Mouse (Mus musculus): ENCODE measurements around the gene Tekt1. TPM values are rescaled to one million over a fixed set of nuclear protein-coding genes. Genes with fewer than 3 reads are reported as not detected.

Gene Tekt1
- polyA plus RNA-seq, 1 experiment from 2014 or later = 5.3 TPM

DNA sequence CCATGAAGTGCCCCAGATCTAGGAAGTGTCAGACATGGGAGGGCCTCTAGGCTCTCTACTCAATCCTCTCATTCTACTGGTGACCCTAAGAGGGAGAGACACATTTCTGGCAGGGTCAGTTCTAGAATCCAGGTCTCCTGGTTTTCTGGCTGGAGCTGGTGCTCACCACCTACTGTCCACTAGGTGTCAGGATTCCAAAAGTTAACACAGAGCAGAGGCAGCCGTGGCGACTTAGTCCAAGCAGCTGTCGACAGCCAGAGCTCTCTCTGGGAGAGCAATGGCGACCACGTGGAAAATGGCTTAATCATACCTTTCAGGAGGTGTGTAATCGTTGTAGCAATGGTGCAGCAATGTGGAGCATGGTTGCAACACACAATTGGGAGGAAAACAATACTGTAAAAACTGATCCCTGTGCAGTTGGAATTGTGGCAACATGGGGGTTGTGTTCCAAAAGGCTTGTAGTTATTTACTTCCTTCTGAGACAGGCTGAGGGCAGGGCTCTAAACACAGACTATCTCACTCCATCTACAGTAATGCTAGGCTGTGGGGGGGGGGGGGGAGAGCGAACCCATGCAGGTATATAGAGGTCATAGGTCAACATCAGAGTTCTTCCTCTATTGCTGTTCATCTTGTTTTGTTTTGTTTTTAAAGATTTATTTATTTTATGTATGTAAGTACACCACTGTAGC lies 19.5 kb downstream of the Tekt1 start:
- ATAC-seq (replicated peaks; ENCODE audit: low FRiP score) = peak; percentile 74

GRCm38 (mm10) chr11:72339716-72340115 lies 22.5 kb downstream of the Tekt1 start:
- DNase-seq (ENCODE audit: low spot score) (no peak), ATAC-seq (replicated peaks; ENCODE audit: low FRiP score) (no peak)
- Histone ChIP-seq H3K4me2 (ENCODE audit: low read depth, low read length, severe bottlenecking) (no peak overlapping the region), H3K27me3 (ENCODE audit: control insufficient read depth, insufficient read depth, low read length) (no peaks in the 10 kb centered on the region), H3K9ac (ENCODE audit: low read length) (no peak overlapping the region), H3K36me3 (ENCODE audit: control insufficient read depth, insufficient read depth, low read length) (no peaks in the 10 kb centered on the region), H3K4me1 (replicated peaks; ENCODE audit: control insufficient read depth, insufficient read depth, low read length) (no peaks in the 10 kb centered on the region; the same call in 1 of the 2 replicates), H3K4me3 (ENCODE audit: low read depth, low read length) (no peak overlapping the region), H3K9me3 (ENCODE audit: control insufficient read depth, low read length) (no peaks in the 10 kb centered on the region), H3K27ac (ENCODE audit: low read depth, low read length) (no peak overlapping the region)
- WGBS = 88% methylated on average over 4 of the region's 4 CpGs

More for the DNA sequence above, 19.5 kb downstream of the Tekt1 start:
- peak; percentile 79 for DNase-seq (ENCODE audit: low spot score)
- 13% methylated on average over 7 of the region's 7 CpGs for whole genome bisulfite sequencing
- Histone ChIP-seq H3K9me3 (ENCODE audit: control insufficient read depth, low read length) (no peaks in the 10 kb centered on the region), H3K9ac (ENCODE audit: low read length) (no peak overlapping the region), H3K27ac (ENCODE audit: low read depth, low read length) (no peak overlapping the region), H3K4me3 (ENCODE audit: low read depth, low read length) (no peak overlapping the region), H3K4me2 (ENCODE audit: low read depth, low read length, severe bottlenecking) (no peak overlapping the region), H3K27me3 (ENCODE audit: control insufficient read depth, insufficient read depth, low read length) (no peaks in the 10 kb centered on the region), H3K4me1 (replicated peaks; ENCODE audit: control insufficient read depth, insufficient read depth, low read length) (no peaks in the 10 kb centered on the region; the same call in 1 of the 2 replicates), H3K36me3 (ENCODE audit: control insufficient read depth, insufficient read depth, low read length) (no peaks in the 10 kb centered on the region)

DNA sequence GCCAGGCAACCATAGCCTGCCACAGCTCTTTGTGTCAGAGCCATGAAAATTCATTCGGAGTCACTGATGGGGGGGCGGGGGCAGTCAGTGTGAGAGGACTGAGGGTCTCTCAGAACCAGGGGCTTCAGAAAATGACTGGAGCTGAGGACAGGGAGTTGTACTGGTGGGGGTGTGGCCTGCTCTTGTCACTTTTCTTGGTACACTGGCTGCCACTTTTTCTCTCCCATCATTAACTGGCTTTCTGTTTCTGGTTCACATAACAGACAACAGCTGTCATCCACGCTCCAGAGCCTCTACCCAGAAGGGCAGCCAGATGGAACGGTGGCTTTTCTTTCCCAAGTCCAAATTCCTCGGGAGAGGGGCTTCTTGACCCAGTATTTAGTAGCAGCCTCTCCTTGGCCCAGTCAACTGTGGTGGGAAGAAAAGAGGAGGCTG lies 23.8 kb downstream of the Tekt1 start:
- Histone ChIP-seq H3K9ac (ENCODE audit: low read length) (no peak overlapping the region), H3K36me3 (ENCODE audit: control insufficient read depth, insufficient read depth, low read length) (no peaks in the 10 kb centered on the region), H3K27ac (ENCODE audit: low read depth, low read length) (no peak overlapping the region), H3K4me2 (ENCODE audit: low read depth, low read length, severe bottlenecking) (no peak overlapping the region), H3K4me3 (ENCODE audit: low read depth, low read length) (no peak overlapping the region), H3K9me3 (ENCODE audit: control insufficient read depth, low read length) (no peaks in the 10 kb centered on the region), H3K4me1 (replicated peaks; ENCODE audit: control insufficient read depth, insufficient read depth, low read length) (no peaks in the 10 kb centered on the region; the same call in 1 of the 2 replicates), H3K27me3 (ENCODE audit: control insufficient read depth, insufficient read depth, low read length) (no peaks in the 10 kb centered on the region)
- ATAC-seq (replicated peaks; ENCODE audit: low FRiP score) (no peak), DNase-seq (ENCODE audit: low spot score) (no peak)
- 36% methylated on average over 5 of the region's 5 CpGs for WGBS

GRCm38 (mm10) chr11:72336726-72337125 lies 25.5 kb downstream of the Tekt1 start:
- Histone ChIP-seq H3K9me3 (ENCODE audit: control insufficient read depth, low read length) (no peaks in the 10 kb centered on the region), H3K36me3 (ENCODE audit: control insufficient read depth, insufficient read depth, low read length) (no peaks in the 10 kb centered on the region), H3K27ac (ENCODE audit: low read depth, low read length) (no peak overlapping the region), H3K4me2 (ENCODE audit: low read depth, low read length, severe bottlenecking) (no peak overlapping the region), H3K4me1 (replicated peaks; ENCODE audit: control insufficient read depth, insufficient read depth, low read length) (no peaks in the 10 kb centered on the region; the same call in 1 of the 2 replicates), H3K9ac (ENCODE audit: low read length) (no peak overlapping the region), H3K27me3 (ENCODE audit: control insufficient read depth, insufficient read depth, low read length) (no peaks in the 10 kb centered on the region), H3K4me3 (ENCODE audit: low read depth, low read length) (no peak overlapping the region)
- DNase-seq (ENCODE audit: low spot score) (no peak), ATAC-seq (replicated peaks; ENCODE audit: low FRiP score) (no peak)
- 90% methylated on average over 8 of the region's 8 CpGs for WGBS

DNA sequence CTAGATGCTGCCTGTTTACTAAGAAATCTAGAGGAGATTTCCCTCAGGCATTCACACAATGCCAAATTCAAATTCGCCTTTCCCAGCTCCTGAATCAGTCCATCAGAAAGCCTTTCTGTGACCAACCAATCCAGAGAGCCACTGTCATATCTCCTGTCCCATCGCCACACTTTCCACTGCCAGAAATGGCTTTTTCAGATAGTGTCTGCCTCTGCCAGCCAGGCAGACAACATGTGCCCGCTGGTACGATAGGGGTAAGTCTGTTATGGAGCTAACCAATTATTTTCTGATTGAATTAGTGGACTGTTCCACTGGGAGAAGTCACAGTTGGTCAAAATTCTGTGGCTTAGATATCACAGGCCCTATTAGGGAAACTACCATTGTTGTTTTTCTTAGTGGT lies 27.6 kb downstream of the Tekt1 start:
- Histone ChIP-seq H3K27me3 (ENCODE audit: control insufficient read depth, insufficient read depth, low read length) (no peaks in the 10 kb centered on the region), H3K4me2 (ENCODE audit: low read depth, low read length, severe bottlenecking) (no peak overlapping the region), H3K9ac (ENCODE audit: low read length) (no peak overlapping the region), H3K9me3 (ENCODE audit: control insufficient read depth, low read length) (no peaks in the 10 kb centered on the region), H3K27ac (ENCODE audit: low read depth, low read length) (no peak overlapping the region), H3K36me3 (ENCODE audit: control insufficient read depth, insufficient read depth, low read length) (no peaks in the 10 kb centered on the region), H3K4me1 (replicated peaks; ENCODE audit: control insufficient read depth, insufficient read depth, low read length) (no peaks in the 10 kb centered on the region; the same call in 1 of the 2 replicates), H3K4me3 (ENCODE audit: low read depth, low read length) (no peak overlapping the region)
- 82% methylated on average over 4 of the region's 4 CpGs for WGBS
- no peak for ATAC-seq (replicated peaks; ENCODE audit: low FRiP score)
- DNase-seq (ENCODE audit: low spot score) = no peak

DNA sequence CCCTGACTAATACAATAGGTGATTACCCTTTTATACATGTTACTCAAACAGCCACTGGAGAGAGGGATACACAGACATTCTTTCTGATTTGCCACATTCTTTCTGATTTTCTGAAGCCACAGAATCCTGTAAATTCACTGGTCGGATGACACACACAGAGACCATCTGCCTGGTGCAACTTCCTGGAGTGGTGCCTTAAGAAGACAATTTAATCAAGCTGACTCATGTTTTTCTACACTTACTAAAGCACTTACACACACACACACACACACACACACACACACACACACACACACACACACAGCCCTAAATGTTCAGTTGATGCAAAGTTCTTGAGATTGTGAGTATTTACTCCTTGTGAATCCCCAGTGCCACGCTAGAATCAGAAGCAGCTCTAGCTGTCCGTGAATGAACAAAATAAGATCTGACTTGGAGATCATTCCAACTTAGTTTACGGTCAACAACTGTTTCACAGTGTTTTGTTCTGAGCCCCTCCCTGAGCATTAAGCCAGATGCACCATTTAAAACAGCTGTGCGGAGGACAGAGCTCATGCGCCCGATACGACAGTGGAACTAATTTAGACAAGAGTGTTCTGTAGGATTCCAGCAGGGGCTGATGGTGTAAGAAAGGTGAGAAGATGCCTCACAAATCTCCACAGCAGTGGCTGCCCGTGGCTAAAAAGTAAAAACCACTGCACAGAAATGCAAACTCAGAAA lies 29.1 kb downstream of the Tekt1 start:
- Histone ChIP-seq H3K4me3 (ENCODE audit: low read depth, low read length) (no peak overlapping the region), H3K9me3 (ENCODE audit: control insufficient read depth, low read length) (no peaks in the 10 kb centered on the region), H3K4me1 (replicated peaks; ENCODE audit: control insufficient read depth, insufficient read depth, low read length) (no peaks in the 10 kb centered on the region), H3K9ac (ENCODE audit: low read length) (no peak overlapping the region), H3K27ac (ENCODE audit: low read depth, low read length) (no peak overlapping the region), H3K36me3 (ENCODE audit: control insufficient read depth, insufficient read depth, low read length) (no peaks in the 10 kb centered on the region), H3K27me3 (ENCODE audit: control insufficient read depth, insufficient read depth, low read length) (no peaks in the 10 kb centered on the region), H3K4me2 (ENCODE audit: low read depth, low read length, severe bottlenecking) (no peak overlapping the region)
- ATAC-seq (replicated peaks; ENCODE audit: low FRiP score) (no peak), DNase-seq (ENCODE audit: low spot score) (no peak)
- 88% methylated on average over 9 of the region's 9 CpGs for WGBS

GRCm38 (mm10) chr11:72325701-72326100 lies 36.5 kb downstream of the Tekt1 start:
- Histone ChIP-seq H3K4me3 (ENCODE audit: low read depth, low read length) (no peak overlapping the region), H3K27ac (ENCODE audit: low read depth, low read length) (no peak overlapping the region), H3K27me3 (ENCODE audit: control insufficient read depth, insufficient read depth, low read length) (no peaks in the 10 kb centered on the region), H3K4me2 (ENCODE audit: low read depth, low read length, severe bottlenecking) (no peak overlapping the region), H3K9me3 (ENCODE audit: control insufficient read depth, low read length) (no peaks in the 10 kb centered on the region), H3K9ac (ENCODE audit: low read length) (no peak overlapping the region), H3K36me3 (ENCODE audit: control insufficient read depth, insufficient read depth, low read length) (no peaks in the 10 kb centered on the region), H3K4me1 (replicated peaks; ENCODE audit: control insufficient read depth, insufficient read depth, low read length) (no peaks in the 10 kb centered on the region)
- no peak for ATAC-seq (replicated peaks; ENCODE audit: low FRiP score)
- 89% methylated on average over 4 of the region's 4 CpGs for WGBS
- no peak for DNase-seq (ENCODE audit: low spot score)

DNA sequence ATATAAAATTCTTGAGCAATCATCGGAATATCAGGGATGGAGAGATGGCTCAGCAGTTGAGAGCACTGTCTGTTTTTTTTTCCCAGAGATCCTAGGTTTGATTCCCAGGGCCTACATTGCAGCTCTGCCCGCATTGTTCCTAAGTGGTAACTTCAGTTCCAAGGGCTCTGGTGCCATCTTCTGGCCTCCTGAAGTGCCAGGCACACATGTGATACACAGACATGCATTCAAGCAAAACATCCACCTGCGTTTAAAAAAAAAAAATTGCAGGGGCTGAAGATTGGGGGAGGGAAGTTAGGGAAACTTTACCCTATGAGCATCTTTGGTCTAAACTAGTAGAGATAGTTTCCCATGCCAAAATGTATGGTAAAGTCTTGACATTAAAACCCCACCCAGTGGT lies 37.8 kb downstream of the Tekt1 start:
- DNase-seq (ENCODE audit: low spot score) = no peak
- WGBS = 76% methylated on average over 3 of the region's 3 CpGs
- Histone ChIP-seq H3K9me3 (ENCODE audit: control insufficient read depth, low read length) (no peaks in the 10 kb centered on the region), H3K4me1 (replicated peaks; ENCODE audit: control insufficient read depth, insufficient read depth, low read length) (no peaks in the 10 kb centered on the region), H3K27ac (ENCODE audit: low read depth, low read length) (no peak overlapping the region), H3K9ac (ENCODE audit: low read length) (no peak overlapping the region), H3K27me3 (ENCODE audit: control insufficient read depth, insufficient read depth, low read length) (no peaks in the 10 kb centered on the region), H3K4me3 (ENCODE audit: low read depth, low read length) (no peak overlapping the region), H3K4me2 (ENCODE audit: low read depth, low read length, severe bottlenecking) (no peak overlapping the region), H3K36me3 (ENCODE audit: control insufficient read depth, insufficient read depth, low read length) (no peaks in the 10 kb centered on the region)
- no peak for ATAC-seq (replicated peaks; ENCODE audit: low FRiP score)
